Mouse (Mus musculus) bone marrow, adult 2 months (tissue): Measurements from ENCODE around the gene Dnase2a. TPM values are rescaled to one million over a fixed set of nuclear protein-coding genes. Genes with fewer than 3 reads are reported as not detected.

Source experiments
- H3K27ac ChIP-seq: fragments of 200-500 bp; 2 replicates; pipeline ENCODE4 v1.5.1; 2012; ENCODE audit warnings: low read depth, mild to moderate bottlenecking, control low read depth, inconsistent platforms, low read length; ENCODE audit not compliant: control insufficient read depth, poor library complexity, insufficient read depth
- H3K4me1 ChIP-seq: fragments of 200-500 bp; 2 replicates; pipeline ENCODE4 v1.6.1; 2011; ENCODE audit warnings: low read length; ENCODE audit not compliant: control insufficient read depth, insufficient read depth
- H3K4me3 ChIP-seq: fragments of 200-500 bp; replicated peaks from 2 replicates; pipeline ENCODE3; 2011; ENCODE audit warnings: mild to moderate bottlenecking, low read depth, low read length, control low read depth; ENCODE audit not compliant: control insufficient read depth
- CTCF ChIP-seq: fragments of 200-500 bp; IDR thresholded peaks from 2 replicates; pipeline ENCODE4 v1.5.1; 2011; ENCODE audit warnings: low read length, control low read depth; ENCODE audit not compliant: control insufficient read depth, insufficient read depth
- POLR2A ChIP-seq: fragments of 200-500 bp; IDR thresholded peaks from 2 replicates; pipeline ENCODE4 v1.6.1; 2011; ENCODE audit warnings: low read depth, mild to moderate bottlenecking, control low read depth, low read length, borderline replicate concordance; ENCODE audit not compliant: control insufficient read depth
- WGBS: fragments of 180-500 bp; shearing (Covaris S2); methylation state at CpG from one replicate; pipeline ENCODE4 v1.1.7; 2018; 5-methylcytosine and 5-hydroxymethylcytosine counted together
- polyA plus RNA-seq: library from polyadenylated mRNA; stranded (reverse); fragments of >200 nt; gene quantifications from 2 replicates; pipeline ENCODE4 v1.2.4, GENCODE M21; 2011; ENCODE audit warnings: low replicate concordance; ENCODE audit not compliant: missing spikeins, insufficient read depth, insufficient read length

Dnase2a gene
- polyA plus RNA-seq, 1 experiment = 54.0 TPM

DNA sequence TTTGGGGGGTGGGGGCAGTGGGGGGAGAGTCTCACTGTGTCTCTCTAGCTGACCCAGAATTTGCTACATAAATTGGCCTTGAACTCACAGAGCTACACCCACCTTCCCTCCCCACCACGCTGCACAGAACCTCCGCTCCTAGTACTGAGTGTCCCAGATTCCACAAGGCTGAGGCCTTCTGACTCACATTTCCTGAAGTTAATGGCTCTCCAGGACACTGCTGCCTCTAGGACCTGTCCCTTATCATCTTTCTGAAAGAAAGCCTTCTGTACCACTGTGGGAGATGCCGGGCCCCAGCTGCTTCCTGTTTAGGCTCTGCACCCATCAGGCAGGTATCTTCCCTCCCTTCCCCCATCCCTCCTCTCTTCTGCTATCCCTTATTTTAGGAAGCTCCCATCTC, 58.2 kb downstream of the Dnase2a start:
- TF ChIP-seq POLR2A (no peak), CTCF (no peak)
- H3K4me3 ChIP-seq = no peak overlapping the region
- 56% methylated on average over 3 of the region's 3 CpGs for WGBS
- H3K4me1 ChIP-seq = peaks cover 12% of the 10 kb centered on the region
- H3K27ac ChIP-seq = 0 out of 2 replicates have a peak overlapping the region, but pooled peaks have one; percentile 17

DNA sequence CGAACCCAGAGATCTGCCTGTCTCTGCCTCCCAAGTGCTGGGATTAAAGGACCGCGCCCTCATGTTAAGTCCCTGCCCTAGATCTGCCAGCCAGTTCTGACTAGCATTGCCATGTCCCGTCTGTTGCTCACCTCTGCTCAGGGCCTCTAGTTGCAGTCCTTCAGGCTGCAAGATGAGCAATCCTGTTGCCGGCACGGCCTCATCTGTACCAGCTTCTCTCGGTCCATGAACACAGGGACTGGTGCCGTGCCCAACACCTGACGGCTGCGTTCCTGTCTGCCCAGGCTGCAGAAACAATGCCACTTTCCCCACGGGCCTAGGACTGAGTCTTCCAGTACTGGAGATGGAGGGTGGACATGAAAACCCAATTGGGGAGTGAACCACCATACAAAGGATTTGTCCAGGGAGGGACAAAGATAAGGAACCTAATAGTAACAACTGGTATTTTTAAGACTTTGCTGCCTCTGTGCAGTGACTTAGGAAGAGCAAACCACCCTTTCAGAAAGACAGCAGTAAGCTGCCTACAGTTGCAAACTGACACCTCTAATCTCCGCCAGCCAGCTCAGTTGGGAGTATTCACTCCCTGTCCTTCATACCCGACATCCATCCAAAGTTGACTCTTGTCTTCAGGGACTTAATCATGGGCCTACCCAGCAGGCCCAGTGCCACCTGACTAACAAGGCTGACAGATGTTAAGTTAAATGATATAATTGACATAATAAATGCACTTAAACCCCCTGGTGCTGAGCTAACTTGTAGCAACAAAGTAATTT, 59.4 kb downstream of the Dnase2a start:
- no peak for TF ChIP-seq CTCF
- TF ChIP-seq POLR2A = no peak
- Histone ChIP-seq H3K4me3 (no peak overlapping the region), H3K27ac (no peak overlapping the region), H3K4me1 (peaks cover 12% of the 10 kb centered on the region)
- 87% methylated on average over 13 of the region's 13 CpGs for WGBS

DNA sequence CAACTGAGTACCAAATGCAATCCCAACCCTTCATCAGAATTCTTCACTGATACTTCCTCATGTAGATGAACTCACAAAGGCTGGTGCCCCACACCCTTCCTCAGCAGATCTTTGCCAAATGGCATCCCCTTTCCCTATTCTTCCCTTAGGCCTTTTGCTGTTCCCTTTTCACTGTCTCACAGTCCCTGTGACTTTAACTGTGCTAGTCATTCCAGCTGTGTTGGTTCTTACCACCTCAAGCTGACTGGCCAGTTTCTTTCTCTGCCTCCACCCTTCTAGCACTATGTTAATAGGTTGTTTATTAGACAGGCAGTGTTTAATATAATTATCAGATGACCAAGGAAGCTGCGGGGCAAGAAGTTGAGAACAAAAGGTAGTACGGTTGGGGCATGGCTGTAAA, 60.3 kb downstream of the Dnase2a start:
- Histone ChIP-seq H3K4me3 (peak overlapping the region; percentile 12), H3K4me1 (peaks cover 12% of the 10 kb centered on the region), H3K27ac (peak overlapping the region; percentile 86)
- 3% methylated on average over 2 of the region's 2 CpGs for WGBS
- TF ChIP-seq POLR2A (no peak), CTCF (no peak)

DNA sequence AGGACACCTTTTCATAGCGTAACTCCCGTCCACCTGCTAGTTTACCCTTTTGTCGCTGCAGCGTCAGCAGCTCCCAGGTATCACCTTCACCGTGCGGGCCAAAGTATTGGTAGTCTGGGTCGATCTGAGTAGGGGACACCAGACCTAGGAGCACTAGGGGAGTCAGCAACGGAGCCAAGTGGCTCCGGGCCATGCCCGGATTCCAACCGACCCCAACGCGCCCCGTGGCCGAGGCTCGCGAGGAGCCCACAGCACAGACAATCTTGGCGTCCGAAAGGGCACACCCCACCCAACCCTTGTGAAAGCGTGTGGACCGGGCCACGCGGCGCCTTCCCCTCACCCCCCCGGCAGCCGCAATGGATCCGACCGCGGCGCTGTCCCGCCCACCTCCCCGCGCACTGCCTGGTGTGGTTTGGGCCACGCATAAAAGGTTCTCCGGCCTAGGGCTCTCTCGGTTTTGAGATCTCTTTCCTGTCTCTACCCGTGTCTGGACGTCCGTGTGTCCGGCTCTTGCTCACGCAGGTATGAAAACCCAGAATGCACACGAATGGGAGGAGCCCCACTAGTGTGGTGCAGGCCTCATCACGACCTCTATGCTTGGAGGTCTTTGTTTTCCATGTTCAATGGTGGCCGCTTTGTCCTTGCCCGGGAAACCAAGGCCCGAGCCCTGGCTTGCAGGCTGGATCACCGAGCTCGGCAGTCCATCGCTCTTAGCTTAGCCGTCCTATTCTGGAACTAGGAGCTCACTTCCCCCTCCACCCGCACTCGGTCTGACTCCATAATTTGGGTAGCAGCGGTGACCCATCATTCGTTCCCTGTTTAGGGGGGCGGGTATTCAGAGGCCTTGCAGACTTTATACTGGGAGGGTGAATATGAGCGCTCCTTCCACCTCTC, 61.1 kb downstream of the Dnase2a start, which contains the start of the genes Gm49661, Prdx2 and Rnaseh2a:
Gm49661 (minus strand) TSS at position 193 of the 894 bp plus-strand sequence.
Prdx2 (plus strand) TSS at position 347 of the 894 bp plus-strand sequence.
Rnaseh2a (minus strand) TSS at position 527 of the 894 bp plus-strand sequence.
- peak within 1 kb of the TSS; percentile 80 for H3K4me3 ChIP-seq
- TF ChIP-seq POLR2A (peak; percentile 61; the same call in 1 of the 2 replicates), CTCF (0 out of 2 replicates have a peak, but pooled peaks have one; percentile 6)
- under 1% methylated on average over 56 of the region's 56 CpGs for WGBS
- H3K27ac ChIP-seq = peak within 1 kb of the TSS; percentile 86
- peaks cover 12% of the 10 kb centered on the region for H3K4me1 ChIP-seq

DNA sequence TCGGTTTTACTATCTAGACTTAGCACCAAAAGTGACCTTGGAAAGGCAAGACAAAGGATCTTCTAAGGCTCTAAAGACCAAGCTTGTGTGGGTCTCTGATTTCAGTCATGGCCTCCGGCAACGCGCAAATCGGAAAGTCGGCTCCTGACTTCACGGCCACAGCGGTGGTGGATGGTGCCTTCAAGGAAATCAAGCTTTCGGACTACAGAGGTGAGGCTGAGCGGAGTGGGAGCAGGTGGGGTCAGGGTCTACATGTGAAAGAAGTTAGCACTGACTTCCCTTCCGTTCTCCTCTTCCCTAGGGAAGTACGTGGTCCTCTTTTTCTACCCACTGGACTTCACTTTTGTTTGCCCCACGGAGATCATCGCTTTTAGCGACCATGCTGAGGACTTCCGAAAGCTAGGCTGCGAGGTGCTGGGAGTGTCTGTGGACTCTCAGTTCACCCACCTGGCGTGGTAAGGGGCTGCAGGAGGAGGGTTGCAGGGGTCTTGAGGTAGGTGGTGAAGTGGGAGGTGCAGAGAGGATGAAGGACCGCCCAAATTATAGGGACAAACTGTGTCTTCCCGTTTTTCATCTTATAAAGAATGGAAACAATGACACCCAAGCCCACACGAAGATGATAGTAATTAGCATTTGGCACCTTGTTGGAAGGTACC, 61.9 kb downstream of the Dnase2a start:
- Histone ChIP-seq H3K4me3 (peak overlapping the region; percentile 80), H3K4me1 (peaks cover 10% of the 10 kb centered on the region; the same call in 1 of the 2 replicates), H3K27ac (peak overlapping the region; percentile 86)
- 15% methylated on average over 21 of the region's 21 CpGs for WGBS
- TF ChIP-seq POLR2A (peak; percentile 18; the same call in 1 of the 2 replicates), CTCF (no peak)

DNA sequence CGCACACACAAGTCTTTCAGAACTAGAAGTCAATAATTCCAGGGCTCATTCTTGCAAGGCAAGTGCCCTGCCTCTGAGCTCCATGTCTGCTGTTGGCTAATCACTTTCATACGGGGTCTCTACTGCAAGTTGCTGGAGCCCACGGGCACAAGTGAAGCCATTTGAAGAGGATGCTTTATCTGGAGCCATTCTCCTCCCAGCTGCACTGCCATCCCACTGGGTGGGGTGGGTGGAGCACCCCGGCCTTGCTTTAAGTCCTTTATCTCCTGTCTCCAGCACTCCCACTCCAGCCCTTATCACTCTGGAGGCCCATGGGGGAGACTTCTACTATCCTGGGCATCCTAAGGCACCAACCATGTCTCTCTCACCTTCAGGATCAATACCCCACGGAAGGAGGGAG, 62.6 kb downstream of the Dnase2a start:
- peak overlapping the region; percentile 80 for H3K4me3 ChIP-seq
- TF ChIP-seq CTCF (no peak), POLR2A (peak; percentile 80)
- WGBS = 61% methylated on average over 5 of the region's 5 CpGs
- H3K4me1 ChIP-seq = peaks cover 10% of the 10 kb centered on the region; the same call in 1 of the 2 replicates
- peak overlapping the region; percentile 86 for H3K27ac ChIP-seq

Other genes with a start within 250 kb of the Dnase2a start
- gene Ier2, start 245.7 kb upstream of the Dnase2a start, polyA plus RNA-seq = 13.2 and 49.9 TPM in 2 replicates
- gene Trmt1, start 222.3 kb upstream of the Dnase2a start, polyA plus RNA-seq = 78.9 and 134 TPM in 2 replicates
- gene Nacc1, start 220.7 kb upstream of the Dnase2a start, polyA plus RNA-seq = 14.6 and 26.2 TPM in 2 replicates
- 59.2 and 125 TPM in 2 replicates for gene Lyl1, start 207.1 kb upstream of the Dnase2a start, polyA plus RNA-seq
- gene G430095P16Rik, start 185.6 kb upstream of the Dnase2a start, polyA plus RNA-seq = 12.0 and 27.2 TPM in 2 replicates
- 20.6 and 23.7 TPM in 2 replicates for gene Nfix, start 108.2 kb upstream of the Dnase2a start, polyA plus RNA-seq
- 2.2 and 3.3 TPM in 2 replicates for gene Dand5, start 85.7 kb upstream of the Dnase2a start, polyA plus RNA-seq
- 9.2 and 20.5 TPM in 2 replicates for gene Gadd45gip1, start 77.0 kb upstream of the Dnase2a start, polyA plus RNA-seq
- 169 and 222 TPM in 2 replicates for gene Rad23a, start 67.9 kb upstream of the Dnase2a start, polyA plus RNA-seq
- gene Calr, start 61.6 kb upstream of the Dnase2a start, polyA plus RNA-seq = 342 and 475 TPM in 2 replicates
- 36.6 and 59.1 TPM in 2 replicates for gene Farsa, start 51.6 kb upstream of the Dnase2a start, polyA plus RNA-seq
- 32.6 and 36.7 TPM in 2 replicates for gene Syce2, start 36.4 kb upstream of the Dnase2a start, polyA plus RNA-seq
- 19.1 and 33.0 TPM in 2 replicates for gene Gcdh, start 14.6 kb upstream of the Dnase2a start, polyA plus RNA-seq
- gene Klf1, start 6.6 kb upstream of the Dnase2a start, polyA plus RNA-seq = 142 and 168 TPM in 2 replicates
- gene Mast1, start 28.8 kb downstream of the Dnase2a start, polyA plus RNA-seq = not detected in 2 replicates
- gene Rtbdn, start 38.4 kb downstream of the Dnase2a start, polyA plus RNA-seq = not detected in 2 replicates
- not detected in 2 replicates for gene Gm49661, start 60.9 kb downstream of the Dnase2a start, polyA plus RNA-seq
- gene Prdx2, start 61.0 kb downstream of the Dnase2a start, polyA plus RNA-seq = 1,113 and 1,804 TPM in 2 replicates
- 40.8 and 54.9 TPM in 2 replicates for gene Rnaseh2a, start 61.2 kb downstream of the Dnase2a start, polyA plus RNA-seq
- gene Junb, start 70.2 kb downstream of the Dnase2a start, polyA plus RNA-seq = 11.1 and 18.4 TPM in 2 replicates
- 3.5 and 7.3 TPM in 2 replicates for gene Hook2, start 82.0 kb downstream of the Dnase2a start, polyA plus RNA-seq
- gene Best2, start 106.0 kb downstream of the Dnase2a start, polyA plus RNA-seq = not detected in 2 replicates
- 20.7 and 46.6 TPM in 2 replicates for gene Asna1, start 116.7 kb downstream of the Dnase2a start, polyA plus RNA-seq
- 240 and 300 TPM in 2 replicates for gene Trir, start 118.3 kb downstream of the Dnase2a start, polyA plus RNA-seq
- gene Tnpo2, start 128.4 kb downstream of the Dnase2a start, polyA plus RNA-seq = 35.5 and 49.9 TPM in 2 replicates
- gene Fbxw9, start 151.5 kb downstream of the Dnase2a start, polyA plus RNA-seq = 4.1 and 14.3 TPM in 2 replicates
- 4.3 TPM in 1 of 2 replicates, not detected in the other for gene Gm5741, start 159.4 kb downstream of the Dnase2a start, polyA plus RNA-seq
- gene Dhps, start 163.2 kb downstream of the Dnase2a start, polyA plus RNA-seq = 31.0 and 39.6 TPM in 2 replicates
- 26.9 and 42.0 TPM in 2 replicates for gene Wdr83os, start 172.2 kb downstream of the Dnase2a start, polyA plus RNA-seq
- gene Wdr83, start 172.7 kb downstream of the Dnase2a start, polyA plus RNA-seq = 57.4 and 100 TPM in 2 replicates
- gene Man2b1, start 174.7 kb downstream of the Dnase2a start, polyA plus RNA-seq = 19.2 and 64.3 TPM in 2 replicates
- gene Zfp791, start 214.5 kb downstream of the Dnase2a start, polyA plus RNA-seq = not detected in 2 replicates
- not detected in 2 replicates for gene Cks1brt, start 243.4 kb downstream of the Dnase2a start, polyA plus RNA-seq